Mouse (Mus musculus) CH12.LX (cell line): ENCODE measurements around the gene Kdm4b. TPM values are rescaled to one million over a fixed set of nuclear protein-coding genes. Genes with fewer than 3 reads are reported as not detected.

Source experiments
- DNase-seq: peaks from one replicate; pipeline ENCODE4 v3.0.0-alpha.2; 2013; ENCODE audit errors: extremely low read depth
- H3K27ac ChIP-seq: 2 replicates; pipeline ENCODE4 v1.5.1; 2012; ENCODE audit warnings: low read depth, mild to moderate bottlenecking, control low read depth, moderate library complexity; ENCODE audit not compliant: insufficient read depth
- H3K27me3 ChIP-seq: replicated peaks from 2 replicates; pipeline ENCODE3; 2012; ENCODE audit warnings: inconsistent platforms
- H3K36me3 ChIP-seq, 2 experiments: replicated peaks in 1 of 2; 2 replicates each; pipeline versions ENCODE3 to v1.6.1; 2012; ENCODE audit warnings: inconsistent platforms in 1 of 2, low read length in 1 of 2, mild to moderate bottlenecking in 1 of 2, mixed read lengths in 1 of 2, moderate library complexity in 1 of 2; ENCODE audit not compliant: control insufficient read depth in 1 of 2, insufficient read depth in 1 of 2
- H3K4me1 ChIP-seq, 2 experiments: 2 replicates each; pipeline ENCODE4 v1.6.1; 2012; ENCODE audit warnings: inconsistent platforms in 1 of 2, moderate library complexity in 1 of 2; ENCODE audit not compliant: insufficient read depth in 2 of 2, control insufficient read depth in 1 of 2
- H3K4me2 ChIP-seq: 2 replicates; pipeline ENCODE4 v1.6.1; 2012; ENCODE audit warnings: low read depth, mild to moderate bottlenecking, control low read depth; ENCODE audit not compliant: poor library complexity, insufficient read depth, severe bottlenecking
- H3K4me3 ChIP-seq, 3 experiments: fragments of 150-350 bp in 1 of 3; sonication (generic) in 1 of 3; replicated peaks in 1 of 3; 2 replicates each; pipeline versions ENCODE3 to v1.5.1; 2011 to 2012; ENCODE audit warnings: low read depth in 2 of 3, low read length in 2 of 3, mild to moderate bottlenecking in 2 of 3, moderate library complexity in 2 of 3, control low read depth in 1 of 3, improper control_type of control experiment in 1 of 3, inconsistent platforms in 1 of 3, mixed read lengths in 1 of 3; ENCODE audit not compliant: poor library complexity in 1 of 3
- H3K79me2 ChIP-seq: replicated peaks from 2 replicates; pipeline ENCODE4 v1.6.1; 2012; ENCODE audit warnings: mild to moderate bottlenecking, moderate library complexity; ENCODE audit not compliant: control insufficient read depth, poor library complexity, insufficient read depth, severe bottlenecking; ENCODE audit errors: extremely low read depth
- H3K9ac ChIP-seq: 2 replicates; pipeline ENCODE4 v1.6.1; 2012; ENCODE audit warnings: low read depth, mild to moderate bottlenecking, control low read depth, moderate library complexity; ENCODE audit not compliant: insufficient read depth
- H3K9me3 ChIP-seq: replicated peaks from 2 replicates; pipeline ENCODE3; 2012; ENCODE audit warnings: low read length, inconsistent platforms, mixed read lengths
- CTCF ChIP-seq, 2 experiments: IDR thresholded peaks in 1 of 2; conservative IDR thresholded peaks in 1 of 2; 2 replicates each; pipeline ENCODE4 v1.5.1; 2011 to 2012; ENCODE audit warnings: low read depth in 2 of 2, low read length in 2 of 2, improper control_type of control experiment in 1 of 2, inconsistent platforms in 1 of 2, mild to moderate bottlenecking in 1 of 2, moderate library complexity in 1 of 2
- E2F4 ChIP-seq: IDR thresholded peaks from 2 replicates; pipeline ENCODE4 v1.6.1; 2011; ENCODE audit warnings: low read depth, low read length, improper control_type of control experiment; ENCODE audit not compliant: insufficient replicate concordance
- GABPA ChIP-seq: IDR thresholded peaks from 2 replicates; pipeline ENCODE4 v1.6.1; 2012; ENCODE audit warnings: low read depth, low read length, improper control_type of control experiment, inconsistent platforms; ENCODE audit not compliant: insufficient replicate concordance
- JUND ChIP-seq: conservative IDR thresholded peaks from 2 replicates; pipeline ENCODE4 v1.6.1; 2011; ENCODE audit warnings: low read depth, low read length, improper control_type of control experiment
- KAT2A ChIP-seq: IDR thresholded peaks from 2 replicates; pipeline ENCODE4 v1.6.1; 2012; ENCODE audit warnings: low read length, improper control_type of control experiment, inconsistent platforms; ENCODE audit not compliant: insufficient replicate concordance
- MAX ChIP-seq: IDR thresholded peaks from 2 replicates; pipeline ENCODE4 v1.6.1; 2011; ENCODE audit warnings: low read length, improper control_type of control experiment
- MAZ ChIP-seq: IDR thresholded peaks from 2 replicates; pipeline ENCODE4 v1.6.1; 2012; ENCODE audit warnings: low read depth, mild to moderate bottlenecking, inconsistent platforms, low read length, improper control_type of control experiment, moderate library complexity
- MXI1 ChIP-seq: IDR thresholded peaks from 2 replicates; pipeline ENCODE4 v1.6.1; 2011; ENCODE audit warnings: mild to moderate bottlenecking, low read depth, low read length, improper control_type of control experiment
- NELFE ChIP-seq: IDR thresholded peaks from 2 replicates; pipeline ENCODE4 v1.6.1; 2011; ENCODE audit warnings: low read depth, low read length, improper control_type of control experiment
- NRF1 ChIP-seq: IDR thresholded peaks from 2 replicates; pipeline ENCODE4 v1.6.1; 2014; ENCODE audit warnings: low read depth, mild to moderate bottlenecking, inconsistent platforms, low read length, improper control_type of control experiment, moderate library complexity
- RAD21 ChIP-seq: IDR thresholded peaks from 2 replicates; pipeline ENCODE4 v1.6.1; 2011; ENCODE audit warnings: low read depth, mild to moderate bottlenecking, low read length, improper control_type of control experiment, moderate library complexity
- RCOR1 ChIP-seq: conservative IDR thresholded peaks from 2 replicates; pipeline ENCODE4 v1.6.1; 2012; ENCODE audit warnings: low read depth, mild to moderate bottlenecking, inconsistent platforms, low read length, improper control_type of control experiment
- SIN3A ChIP-seq: IDR thresholded peaks from 2 replicates; pipeline ENCODE4 v1.6.1; 2012; ENCODE audit warnings: low read length, improper control_type of control experiment, inconsistent platforms
- SMC3 ChIP-seq: IDR thresholded peaks from 2 replicates; pipeline ENCODE4 v1.6.1; 2011; ENCODE audit warnings: low read depth, low read length, improper control_type of control experiment
- TCF12 ChIP-seq: IDR thresholded peaks from 2 replicates; pipeline ENCODE4 v1.6.1; 2014; ENCODE audit warnings: low read depth, mild to moderate bottlenecking, inconsistent platforms, low read length, improper control_type of control experiment
- UBTF ChIP-seq: IDR thresholded peaks from 2 replicates; pipeline ENCODE4 v1.6.1; 2012; ENCODE audit warnings: low read depth, mild to moderate bottlenecking, inconsistent platforms, low read length, improper control_type of control experiment, moderate library complexity
- ZC3H11A ChIP-seq: IDR thresholded peaks from 2 replicates; pipeline ENCODE4 v1.6.1; 2012; ENCODE audit warnings: low read depth, mild to moderate bottlenecking, inconsistent platforms, low read length, improper control_type of control experiment
- ZKSCAN1 ChIP-seq: IDR thresholded peaks from 2 replicates; pipeline ENCODE4 v1.6.1; 2012; ENCODE audit warnings: low read depth, inconsistent platforms, low read length, improper control_type of control experiment, borderline replicate concordance
- ZNF384 ChIP-seq: IDR thresholded peaks from 2 replicates; pipeline ENCODE4 v1.6.1; 2012; ENCODE audit warnings: low read depth, low read length, improper control_type of control experiment, inconsistent platforms
- dilution Hi-C: fragments of 300-500 bp; cut with MboI; formaldehyde crosslinking; loops from 2 replicates; pipeline ENCODE4 v1.14.3; 2020; ENCODE audit warnings: low sequenced_read_pairs; ENCODE audit not compliant: extremely low pct_unique_long_range_greater_than_20kb, extremely low pct_ligation_motif_present
- in situ Hi-C: fragments of 300-500 bp; cut with MboI; formaldehyde crosslinking; loops from 3 replicates; pipeline ENCODE4 v1.14.3; 2019; ENCODE audit warnings: low sequenced_read_pairs, low pct_ligation_motif_present, low pct_unique_long_range_greater_than_20kb, mixed read lengths
- polyA plus RNA-seq: library from polyadenylated mRNA; unstranded; fragments of >175 nt; gene quantifications from 2 replicates; pipeline ENCODE4 v1.2.1, GENCODE M21; 2012; ENCODE audit warnings: low read depth; ENCODE audit not compliant: insufficient read length
- total RNA-seq, 2 experiments: library from RNA; depleted of rRNA; stranded (reverse); fragments of 300-350 nt in 1 of 2; fragments of >200 nt in 1 of 2; gene quantifications; 2 replicates each; pipeline ENCODE4 v1.2.3; 2012 to 2014

Gene Kdm4b
- total and polyA plus RNA-seq, 3 experiments, result 12.3 to 19.5 (median 14.2) TPM

- Histone ChIP-seq H3K36me3 (peaks cover 30 to 48% of the 10 kb centered on the region in 2 experiments), H3K79me2 (peaks cover 5% of the 10 kb centered on the region), H3K9ac (no peak overlapping the region), H3K27me3 (no peaks in the 10 kb centered on the region), H3K4me1 (peaks cover 6 to 32% of the 10 kb centered on the region in 2 experiments; a peak in 3 of 4 replicates), H3K27ac (no peak overlapping the region), H3K4me2 (no peak overlapping the region), H3K9me3 (no peaks in the 10 kb centered on the region), H3K4me3 (no peak overlapping the region)
- no peak for DNase-seq
- dilution Hi-C loops, result no loop called here
- in situ Hi-C loops, result no loop called here
- TF ChIP-seq RAD21 (no peak), MAX (no peak)
Measured at GRCm38 (mm10) chr17:56324419-56324818, 1.4 kb upstream of the Kdm4b start.

GRCm38 (mm10) chr17:56326153-56327147, 588 bp downstream of the Kdm4b start:
- peak overlapping the region; percentile 36 for H3K27ac ChIP-seq

GRCm38 (mm10) chr17:56329267-56329666, 3.4 kb downstream of the Kdm4b start:
- no peaks in the 10 kb centered on the region for H3K27me3 ChIP-seq
- in situ Hi-C loops, result no loop called here
- H3K4me3 ChIP-seq, result no peak overlapping the region
- H3K4me2 ChIP-seq, result no peak overlapping the region
- dilution Hi-C loops, result no loop called here
- DNase-seq, result no peak
- no peaks in the 10 kb centered on the region for H3K9me3 ChIP-seq
- no peak overlapping the region for H3K9ac ChIP-seq
- no peak overlapping the region for H3K27ac ChIP-seq
- peaks cover 5% of the 10 kb centered on the region for H3K79me2 ChIP-seq
- TF ChIP-seq ZC3H11A, result no peak
- TF ChIP-seq KAT2A, result no peak
- no peak for TF ChIP-seq SMC3
- TF ChIP-seq MAX, result no peak
- no peak for TF ChIP-seq RCOR1
- TF ChIP-seq NELFE, result no peak
- TF ChIP-seq RAD21, result no peak
- no peak for TF ChIP-seq MXI1
- no peak for TF ChIP-seq ZKSCAN1
- no peak for TF ChIP-seq JUND
- TF ChIP-seq NRF1, result no peak
- TF ChIP-seq ZNF384, result no peak
- TF ChIP-seq MAZ, result no peak
- TF ChIP-seq CTCF (conservative IDR thresholded peaks at IDR 0.05 in 1 of 2, IDR thresholded peaks at IDR 0.05 in 1 of 2; ENCODE audit: low read depth in 2 of 2, low read length in 2 of 2), result no peak
- TF ChIP-seq E2F4, result no peak
- H3K4me1 ChIP-seq, result peaks cover 11 to 52% of the 10 kb centered on the region in 2 experiments
- peaks cover 0 to 18% of the 10 kb centered on the region in 2 experiments for H3K36me3 ChIP-seq

More at GRCm38 (mm10) chr17:56326153-56327147, 588 bp downstream of the Kdm4b start:
- peaks cover 13 to 31% of the 10 kb centered on the region in 2 experiments for H3K36me3 ChIP-seq
- peak overlapping the region; percentile 98 for H3K4me2 ChIP-seq
- peaks cover 11 to 52% of the 10 kb centered on the region in 2 experiments for H3K4me1 ChIP-seq
- peak; percentile 100 for TF ChIP-seq UBTF
- TF ChIP-seq TCF12, result peak; percentile 63
- peak; percentile 64; the same call in 1 of the 2 replicates for TF ChIP-seq SIN3A
- TF ChIP-seq SMC3, result no peak
- peak; percentile 5; the same call in 1 of the 2 replicates for TF ChIP-seq NELFE
- no peak for TF ChIP-seq GABPA
- peaks cover 5% of the 10 kb centered on the region for H3K79me2 ChIP-seq
- H3K27me3 ChIP-seq, result no peaks in the 10 kb centered on the region
- dilution Hi-C loops (no loop called here), in situ Hi-C loops (no loop called here)
- peak overlapping the region; percentile 56 to 75 (median 68) for H3K4me3 ChIP-seq
- peak overlapping the region; percentile 64 for H3K9ac ChIP-seq
- no peak for DNase-seq
- no peaks in the 10 kb centered on the region for H3K9me3 ChIP-seq
